Mouse (Mus musculus): ENCODE results near the gene Thoc6. TPM values are rescaled to one million over a fixed set of nuclear protein-coding genes. Genes with fewer than 3 reads are reported as not detected.

The Thoc6 gene
- polyA plus RNA-seq, 1 experiment: 24.8 TPM

GRCm38 (mm10) chr17:23705525-23706104 lies 31.9 kb upstream of the Thoc6 start:
- peaks cover 4% of the 10 kb centered on the region for H3K27me3 ChIP-seq (ENCODE audit: control insufficient read depth, insufficient read depth, low read length)
- TF ChIP-seq POLR2A (IDR thresholded peaks at IDR 0.05; ENCODE audit: low read depth, low read length) (no peak), CTCF (IDR thresholded peaks at IDR 0.05; ENCODE audit: extremely low read depth, insufficient read depth, insufficient read length, insufficient replicate concordance) (no peak)
- DNase-seq (ENCODE audit: low read depth in 1 of 2, low spot score in 2 of 2): no peak

GRCm38 (mm10) chr17:23704741-23705140 lies 31.1 kb upstream of the Thoc6 start:
- no peaks in the 10 kb centered on the region for H3K36me3 ChIP-seq (ENCODE audit: control insufficient read depth, insufficient read depth, low read length)
- peaks cover 7% of the 10 kb centered on the region for H3K27me3 ChIP-seq (ENCODE audit: control insufficient read depth, insufficient read depth, low read length)
- no peak for TF ChIP-seq POLR2A (IDR thresholded peaks at IDR 0.05; ENCODE audit: low read depth, low read length)
- H3K4me3 ChIP-seq (ENCODE audit: extremely low read depth, insufficient read depth, insufficient read length): no peak overlapping the region
- H3K27ac ChIP-seq (ENCODE audit: insufficient read depth, low read length): no peak overlapping the region
- DNase-seq (ENCODE audit: low read depth in 1 of 2, low spot score in 2 of 2): no peak
- WGBS: 70% methylated on average over 7 of the region's 7 CpGs
- peaks cover under 1% of the 10 kb centered on the region; the same call in 1 of the 2 replicates for H3K4me1 ChIP-seq (ENCODE audit: control insufficient read depth, insufficient read depth, insufficient read length)

More at GRCm38 (mm10) chr17:23705525-23706104, 31.9 kb upstream of the Thoc6 start:
- H3K4me1 ChIP-seq (ENCODE audit: control insufficient read depth, insufficient read depth, insufficient read length): no peaks in the 10 kb centered on the region
- no peak overlapping the region for H3K27ac ChIP-seq (ENCODE audit: insufficient read depth, low read length)
- H3K4me3 ChIP-seq (ENCODE audit: extremely low read depth, insufficient read depth, insufficient read length): no peak overlapping the region
- H3K36me3 ChIP-seq (ENCODE audit: control insufficient read depth, insufficient read depth, low read length): no peaks in the 10 kb centered on the region
- WGBS: 83% methylated on average over 7 of the region's 7 CpGs

GRCm38 (mm10) chr17:23703301-23703700 lies 29.6 kb upstream of the Thoc6 start:
- 90% methylated on average over 9 of the region's 9 CpGs for WGBS
- TF ChIP-seq CTCF (IDR thresholded peaks at IDR 0.05; ENCODE audit: extremely low read depth, insufficient read depth, insufficient read length, insufficient replicate concordance) (no peak), POLR2A (IDR thresholded peaks at IDR 0.05; ENCODE audit: low read depth, low read length) (no peak)
- no peak for DNase-seq (ENCODE audit: low read depth in 1 of 2, low spot score in 2 of 2)
- H3K4me3 ChIP-seq (ENCODE audit: extremely low read depth, insufficient read depth, insufficient read length): no peak overlapping the region
- peaks cover 6% of the 10 kb centered on the region; the same call in 1 of the 2 replicates for H3K4me1 ChIP-seq (ENCODE audit: control insufficient read depth, insufficient read depth, insufficient read length)
- H3K27me3 ChIP-seq (ENCODE audit: control insufficient read depth, insufficient read depth, low read length): peaks cover 14% of the 10 kb centered on the region
- H3K36me3 ChIP-seq (ENCODE audit: control insufficient read depth, insufficient read depth, low read length): no peaks in the 10 kb centered on the region
- H3K27ac ChIP-seq (ENCODE audit: insufficient read depth, low read length): no peak overlapping the region

- Histone ChIP-seq H3K4me3 (ENCODE audit: extremely low read depth, insufficient read depth, insufficient read length) (peak overlapping the region; percentile 47; the same call in 1 of the 2 replicates), H3K27ac (ENCODE audit: insufficient read depth, low read length) (no peak overlapping the region), H3K4me1 (ENCODE audit: control insufficient read depth, insufficient read depth, insufficient read length) (peaks cover 6% of the 10 kb centered on the region; the same call in 1 of the 2 replicates), H3K27me3 (ENCODE audit: control insufficient read depth, insufficient read depth, low read length) (peaks cover 14% of the 10 kb centered on the region), H3K36me3 (ENCODE audit: control insufficient read depth, insufficient read depth, low read length) (no peaks in the 10 kb centered on the region)
- TF ChIP-seq POLR2A (IDR thresholded peaks at IDR 0.05; ENCODE audit: low read depth, low read length) (no peak), CTCF (IDR thresholded peaks at IDR 0.05; ENCODE audit: extremely low read depth, insufficient read depth, insufficient read length, insufficient replicate concordance) (peak; percentile 34; the same call in 1 of the 2 replicates)
- 1% methylated on average over 18 of the region's 28 CpGs for WGBS
- DNase-seq (ENCODE audit: low read depth in 1 of 2, low spot score in 2 of 2): peak; percentile 47 to 82
Observed at GRCm38 (mm10) chr17:23700079-23700478, 26.4 kb upstream of the Thoc6 start.

GRCm38 (mm10) chr17:23699131-23700077 lies 25.7 kb upstream of the Thoc6 start:
- DNase-seq (ENCODE audit: low read depth in 1 of 2, low spot score in 2 of 2): no peak
- Histone ChIP-seq H3K4me3 (ENCODE audit: extremely low read depth, insufficient read depth, insufficient read length) (peak overlapping the region; percentile 47; the same call in 1 of the 2 replicates), H3K36me3 (ENCODE audit: control insufficient read depth, insufficient read depth, low read length) (no peaks in the 10 kb centered on the region), H3K4me1 (ENCODE audit: control insufficient read depth, insufficient read depth, insufficient read length) (peaks cover 6% of the 10 kb centered on the region; the same call in 1 of the 2 replicates), H3K27ac (ENCODE audit: insufficient read depth, low read length) (no peak overlapping the region), H3K27me3 (ENCODE audit: control insufficient read depth, insufficient read depth, low read length) (peaks cover 13% of the 10 kb centered on the region)
- no peak for TF ChIP-seq POLR2A (IDR thresholded peaks at IDR 0.05; ENCODE audit: low read depth, low read length)
- no peak for TF ChIP-seq CTCF (IDR thresholded peaks at IDR 0.05; ENCODE audit: extremely low read depth, insufficient read depth, insufficient read length, insufficient replicate concordance)
- 3% methylated on average over 59 of the region's 101 CpGs for WGBS

GRCm38 (mm10) chr17:23695801-23696200 lies 22.1 kb upstream of the Thoc6 start:
- H3K36me3 ChIP-seq (ENCODE audit: control insufficient read depth, insufficient read depth, low read length): no peaks in the 10 kb centered on the region
- TF ChIP-seq CTCF (IDR thresholded peaks at IDR 0.05; ENCODE audit: extremely low read depth, insufficient read depth, insufficient read length, insufficient replicate concordance): no peak
- TF ChIP-seq POLR2A (IDR thresholded peaks at IDR 0.05; ENCODE audit: low read depth, low read length): no peak
- DNase-seq (ENCODE audit: low read depth in 1 of 2, low spot score in 2 of 2): no peak
- no peak overlapping the region for H3K27ac ChIP-seq (ENCODE audit: insufficient read depth, low read length)
- peaks cover 11% of the 10 kb centered on the region for H3K27me3 ChIP-seq (ENCODE audit: control insufficient read depth, insufficient read depth, low read length)
- WGBS: 71% methylated on average over 3 of the region's 3 CpGs
- peaks cover 6% of the 10 kb centered on the region; the same call in 1 of the 2 replicates for H3K4me1 ChIP-seq (ENCODE audit: control insufficient read depth, insufficient read depth, insufficient read length)
- H3K4me3 ChIP-seq (ENCODE audit: extremely low read depth, insufficient read depth, insufficient read length): no peak overlapping the region

Data from spleen, adult 2 months (tissue).